Mouse (Mus musculus) brain, embryonic 14.5 days (tissue): ENCODE data around the gene 1700030K09Rik.

Experiments used
- CTCF ChIP-seq: fragments of 200-500 bp; IDR thresholded peaks from 2 replicates; pipeline ENCODE4 v1.5.1; 2012; ENCODE audit warnings: inconsistent platforms, mild to moderate bottlenecking, moderate library complexity, borderline replicate concordance; ENCODE audit not compliant: insufficient read depth, insufficient read length; ENCODE audit errors: extremely low read depth
- POLR2A ChIP-seq: fragments of 200-500 bp; IDR thresholded peaks from 2 replicates; pipeline ENCODE4 v1.6.1; 2012; ENCODE audit warnings: mild to moderate bottlenecking, inconsistent platforms, borderline replicate concordance; ENCODE audit not compliant: poor library complexity, insufficient read depth, insufficient read length, severe bottlenecking; ENCODE audit errors: extremely low read depth

DNA sequence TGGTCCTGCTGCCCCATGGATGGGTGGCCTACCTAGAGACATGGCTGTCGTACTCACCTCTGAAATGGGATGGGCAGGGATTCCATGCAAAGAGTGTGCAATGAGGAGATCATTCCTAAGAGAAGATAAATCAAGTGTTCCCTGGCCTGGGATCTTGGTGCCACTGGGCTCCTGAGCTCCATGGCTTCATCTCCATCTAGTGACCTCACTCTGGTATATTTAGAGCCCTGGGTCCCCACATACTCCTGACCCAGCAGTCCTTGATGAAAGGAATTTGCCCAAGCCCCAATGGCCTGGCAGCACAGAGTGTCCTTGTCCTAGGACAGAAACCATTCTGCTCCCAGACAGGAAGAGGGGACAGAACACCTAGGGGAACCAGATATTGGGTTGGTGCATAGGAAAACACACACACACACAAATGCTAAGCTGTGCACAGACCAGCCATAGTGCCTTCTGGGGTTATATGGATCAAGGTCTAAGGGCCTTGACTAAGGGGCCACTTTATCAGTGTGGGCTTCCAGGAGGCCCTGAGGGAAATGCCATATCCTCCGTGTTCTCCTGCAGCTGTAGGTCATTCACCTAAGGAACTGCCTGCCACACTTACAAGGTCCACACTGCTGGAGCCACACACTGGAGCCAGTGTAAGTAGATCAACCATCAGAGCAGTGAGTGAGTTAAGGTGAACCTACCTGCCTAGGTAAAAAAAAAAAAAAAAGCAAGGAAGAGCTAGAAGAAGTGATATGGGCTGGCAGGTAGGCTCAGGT, 56.0 kb downstream of the 1700030K09Rik start:
- TF ChIP-seq POLR2A (no peak), CTCF (no peak)
